Mouse (Mus musculus) frontal cortex, postnatal 36 days (tissue): ENCODE data around the gene 4930452B06Rik.
"Not testable (repeated sequence)": the region's sequence is repeated elsewhere in the genome, so short reads cannot be mapped to it uniquely, and the experiment has no call there.

Experiments used
- DNase-seq, 2 experiments: peaks; one replicate each; pipeline ENCODE4 v3.0.0; 2022; ENCODE audit warnings: low spot score in 2 of 2

The 4930452B06Rik gene

DNA sequence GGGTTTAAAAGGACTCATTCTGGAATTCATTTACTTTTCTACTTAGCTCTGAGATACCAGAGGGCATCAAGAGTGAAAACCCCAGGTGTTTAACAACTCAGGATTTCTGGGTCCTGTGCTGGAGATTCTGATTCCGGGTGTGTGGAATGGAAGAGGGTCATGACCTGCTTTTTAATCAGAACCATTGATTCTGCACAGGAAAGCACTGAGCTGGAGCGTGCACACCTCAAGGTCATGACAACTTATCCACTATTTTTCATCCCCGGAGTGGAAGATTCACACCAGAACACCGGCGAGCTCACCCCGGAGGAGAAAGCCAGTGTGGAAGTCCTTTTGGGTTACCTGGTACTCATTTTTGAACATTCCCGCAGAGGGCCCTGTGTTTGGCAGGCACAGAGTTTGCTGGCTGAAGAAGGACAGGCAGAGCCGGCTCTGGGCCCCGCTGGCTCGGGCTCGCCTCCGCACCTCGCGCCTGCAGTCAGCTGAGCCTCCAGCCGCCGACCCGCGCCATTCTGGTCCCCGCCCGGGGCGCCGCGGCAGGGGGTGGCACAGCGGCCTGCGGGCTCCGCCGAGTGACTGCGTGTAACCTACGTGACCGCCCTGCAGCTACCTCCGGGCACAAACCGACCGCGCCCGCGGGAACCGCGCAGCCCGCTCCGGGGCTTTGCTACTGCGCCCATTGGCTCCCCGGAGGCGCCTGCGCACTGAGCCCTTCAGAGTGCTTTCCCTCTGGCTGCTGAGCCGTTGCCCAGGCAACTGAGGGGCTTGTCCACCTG, at the start of gene 4930452B06Rik:
Gene 4930452B06Rik (minus strand): TSS at position 605 of the 776 bp plus-strand sequence.
- peak; percentile 84 to 87 for DNase-seq

GRCm38 (mm10) chr14:8712674-8713073, 46.6 kb upstream of the 4930452B06Rik start:
- DNase-seq: no peak

- DNase-seq: no peak
These were observed 23.4 kb upstream of the 4930452B06Rik start for GRCm38 (mm10) chr14:8689451-8689850.

DNA sequence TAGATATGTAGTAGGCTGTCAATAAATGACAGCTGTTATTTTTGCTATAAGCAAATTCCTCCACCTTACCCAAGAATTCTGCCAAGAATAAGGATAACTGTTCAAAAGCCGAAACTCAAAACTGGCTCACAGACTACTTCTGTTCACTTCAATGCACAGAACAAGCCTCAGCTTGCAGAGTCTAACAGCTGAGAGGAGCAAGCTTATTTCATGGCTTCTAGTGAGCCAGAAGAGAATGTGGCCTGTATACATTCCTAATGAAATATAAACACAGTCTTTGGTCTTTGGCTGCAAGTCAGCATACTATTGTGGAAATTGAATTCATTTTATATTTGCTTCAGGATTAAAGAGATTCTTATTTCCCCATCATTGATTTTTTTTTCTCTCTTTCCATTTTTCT, 22.4 kb upstream of the 4930452B06Rik start:
- no peak for DNase-seq

DNA sequence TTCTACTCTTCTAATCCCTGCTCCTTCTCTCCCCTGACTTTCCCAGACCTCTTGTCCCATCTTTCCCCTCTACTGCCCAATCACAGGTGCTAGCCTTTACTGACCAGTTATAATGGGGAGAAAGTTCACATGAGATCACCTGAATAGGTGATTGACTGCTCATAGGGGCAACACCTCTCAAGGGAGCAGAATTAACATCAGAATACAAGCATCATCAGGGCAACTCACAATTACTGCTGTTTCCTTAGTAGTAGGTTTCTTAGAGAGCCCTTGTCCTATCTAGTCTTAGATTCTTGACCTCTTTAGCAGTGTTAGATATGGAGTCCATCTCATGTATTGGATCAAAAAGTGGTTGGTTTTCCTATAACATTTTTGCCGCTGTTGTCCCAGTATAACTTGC, 20.1 kb upstream of the 4930452B06Rik start:
- DNase-seq: no peak

DNA sequence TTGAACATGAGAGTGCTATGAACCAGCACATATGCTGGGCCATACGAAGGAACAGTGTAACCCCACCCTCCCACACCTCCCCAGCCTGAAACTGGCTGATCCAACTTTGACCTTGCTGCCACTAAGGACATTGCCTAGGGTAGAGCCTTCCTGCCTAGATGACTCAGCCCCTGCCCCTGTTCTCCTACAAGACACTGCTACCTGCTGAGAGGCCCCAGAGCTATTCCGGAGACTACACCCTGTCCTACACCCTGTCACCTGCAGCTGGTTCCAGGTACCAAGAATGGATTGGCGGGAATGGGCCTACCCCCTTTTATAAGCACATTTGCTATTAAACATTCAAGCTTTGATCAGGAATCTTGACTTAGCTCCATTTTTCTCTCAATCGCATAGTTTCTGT, 13.9 kb upstream of the 4930452B06Rik start:
- no peak for DNase-seq

DNA sequence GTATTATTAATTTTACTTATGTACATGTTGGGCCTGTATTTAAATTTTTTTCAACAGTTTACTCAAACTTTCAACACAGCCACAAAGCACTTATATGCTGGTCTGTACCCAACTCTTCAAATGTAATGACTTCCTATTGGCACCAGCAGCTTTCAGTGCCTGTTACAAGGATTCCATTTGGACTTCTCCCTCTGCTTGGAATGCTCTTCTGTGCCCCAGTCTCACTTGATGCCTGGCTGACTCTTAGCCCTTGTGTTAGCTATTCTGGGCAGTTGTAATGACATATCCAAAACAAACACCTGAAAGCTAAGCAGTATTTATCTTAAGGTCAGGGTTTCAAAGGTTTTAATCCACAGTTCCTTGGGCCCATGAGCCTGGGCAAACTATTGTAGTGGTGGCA, 5.7 kb downstream of the 4930452B06Rik start:
- no peak for DNase-seq

DNA sequence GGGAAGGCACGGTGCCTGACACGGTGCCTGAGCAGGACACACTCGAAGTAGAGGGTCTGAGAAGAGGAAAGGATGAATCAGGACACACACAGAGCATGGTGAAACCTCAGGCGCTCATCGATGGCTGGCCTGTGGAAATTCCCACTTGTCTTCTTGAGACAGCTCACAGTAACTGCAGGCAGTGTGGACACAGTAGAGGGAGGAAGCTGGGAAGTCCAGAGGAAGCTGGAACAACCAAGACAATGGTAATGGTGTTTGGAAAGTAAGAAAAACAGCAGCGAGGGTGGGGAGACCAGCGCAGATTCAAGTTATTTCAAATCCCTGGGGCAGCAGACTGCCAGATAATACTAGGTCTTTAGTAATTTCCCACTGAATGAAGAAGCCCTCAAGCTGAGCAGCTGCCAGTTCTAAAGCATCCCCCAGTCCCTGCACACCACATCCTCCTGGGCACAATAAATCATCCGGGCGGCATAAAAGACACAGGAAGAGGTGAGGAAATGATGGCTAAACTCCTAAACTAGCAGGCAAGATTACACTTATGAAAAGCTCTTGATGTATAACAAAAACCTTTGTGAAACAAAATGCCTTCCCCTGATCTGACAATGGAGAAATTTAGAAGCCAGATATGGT, 24.3 kb downstream of the 4930452B06Rik start:
- DNase-seq: no peak

DNA sequence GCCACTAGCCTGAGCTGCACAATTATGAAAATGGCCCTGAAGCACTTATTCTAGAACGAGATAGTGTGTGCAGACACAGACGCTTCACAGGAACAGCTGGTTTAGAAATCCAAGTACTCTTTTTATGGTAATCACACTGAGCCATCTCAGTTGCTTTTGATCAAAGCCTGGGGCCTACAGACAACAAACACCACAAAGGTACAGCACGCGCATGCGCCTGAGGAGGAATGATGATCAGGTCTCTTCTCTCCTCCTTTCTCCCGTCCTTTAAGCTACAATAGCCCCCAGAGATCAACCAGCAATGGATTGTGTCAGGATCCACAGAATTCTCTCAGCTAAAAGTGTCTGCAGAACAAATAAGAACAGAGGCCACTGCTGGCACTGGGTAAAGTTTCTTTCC, 33.8 kb downstream of the 4930452B06Rik start:
- no peak for DNase-seq

DNA sequence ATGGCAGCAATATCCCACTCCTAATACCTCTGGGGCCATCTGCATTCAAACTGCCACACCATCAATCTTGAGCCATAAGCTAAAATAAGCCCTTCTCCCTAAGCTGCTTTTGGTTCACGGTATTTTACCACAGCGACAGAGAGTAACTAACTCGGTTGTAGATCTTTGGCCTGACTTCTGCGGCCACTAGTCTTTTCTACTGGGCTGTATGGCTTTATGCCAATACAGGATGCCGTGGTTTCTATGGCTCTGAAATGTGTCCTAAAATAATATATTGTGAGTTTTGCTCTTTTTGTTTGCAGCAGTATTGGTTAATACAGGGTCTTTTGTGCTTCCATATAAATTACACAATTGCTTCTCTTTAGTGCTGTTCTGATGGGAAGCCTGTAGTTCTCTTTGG, 37.6 kb downstream of the 4930452B06Rik start:
- no peak for DNase-seq

DNA sequence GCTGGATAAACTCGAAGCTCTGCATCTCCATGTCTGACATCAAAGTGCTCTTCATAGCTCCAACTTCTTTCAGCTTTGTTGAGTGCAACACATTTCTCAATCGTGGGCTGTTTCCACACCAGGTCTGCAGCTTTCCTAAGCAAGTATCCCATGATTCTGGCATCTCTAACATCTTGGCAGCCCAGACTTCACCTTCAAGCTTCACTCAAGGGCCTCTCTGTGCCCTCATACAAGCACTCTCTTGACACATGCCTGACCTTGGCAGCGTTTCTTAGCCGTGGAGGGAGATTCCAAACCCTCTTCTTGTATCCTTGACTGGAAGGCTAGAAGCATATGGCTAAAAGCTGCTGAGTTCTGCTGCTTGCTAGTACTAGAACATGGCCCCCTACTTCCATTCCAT, 38.6 kb downstream of the 4930452B06Rik start:
- no peak for DNase-seq

DNA sequence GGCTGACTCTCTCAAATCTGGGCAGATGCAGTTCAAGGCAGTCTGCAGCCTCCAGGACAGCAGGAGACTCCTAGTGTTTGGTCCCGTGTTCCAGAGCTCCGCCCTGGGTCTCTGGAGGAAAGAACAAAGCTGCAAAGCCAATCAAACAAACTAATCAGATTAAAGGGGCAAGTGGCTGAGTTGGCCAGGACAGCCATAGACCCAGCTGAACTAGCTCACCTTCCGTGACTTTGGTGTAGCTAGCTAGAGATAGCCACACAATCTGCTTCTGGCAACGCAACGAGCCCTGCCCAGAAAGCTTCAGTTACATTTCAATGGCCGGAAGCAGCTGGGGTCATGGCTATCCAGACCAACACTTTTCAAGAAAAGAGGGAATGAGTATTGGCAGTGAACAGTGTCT, 44.9 kb downstream of the 4930452B06Rik start:
- no peak for DNase-seq

GRCm38 (mm10) chr14:8620580-8620979, 45.5 kb downstream of the 4930452B06Rik start:
- no peak for DNase-seq

- DNase-seq: peak in 1 of 2 experiments; percentile 4
These were observed 50.4 kb downstream of the 4930452B06Rik start for GRCm38 (mm10) chr14:8615636-8616035.

DNA sequence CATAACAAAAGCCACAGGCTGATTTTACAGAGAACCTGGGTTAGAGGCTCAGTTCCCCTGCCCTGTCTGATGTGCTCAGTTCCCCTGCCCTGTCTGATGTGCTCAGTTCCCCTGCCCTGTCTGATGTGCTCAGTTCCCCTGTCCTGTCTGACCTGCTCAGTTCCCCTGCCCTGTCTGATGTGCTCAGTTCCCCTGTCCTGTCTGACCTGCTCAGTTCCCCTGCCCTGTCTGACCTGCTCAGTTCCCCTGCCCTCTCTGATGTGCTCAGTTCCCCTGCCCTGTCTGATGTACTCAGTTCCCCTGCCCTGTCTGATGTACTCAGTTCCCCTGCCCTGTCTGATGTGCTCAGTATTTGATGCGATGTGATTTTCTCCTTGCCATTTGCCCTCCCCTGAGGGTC, 51.6 kb downstream of the 4930452B06Rik start:
- not testable (repeated sequence) for DNase-seq

GRCm38 (mm10) chr14:8612080-8612479, 54.0 kb downstream of the 4930452B06Rik start:
- DNase-seq: no peak

DNA sequence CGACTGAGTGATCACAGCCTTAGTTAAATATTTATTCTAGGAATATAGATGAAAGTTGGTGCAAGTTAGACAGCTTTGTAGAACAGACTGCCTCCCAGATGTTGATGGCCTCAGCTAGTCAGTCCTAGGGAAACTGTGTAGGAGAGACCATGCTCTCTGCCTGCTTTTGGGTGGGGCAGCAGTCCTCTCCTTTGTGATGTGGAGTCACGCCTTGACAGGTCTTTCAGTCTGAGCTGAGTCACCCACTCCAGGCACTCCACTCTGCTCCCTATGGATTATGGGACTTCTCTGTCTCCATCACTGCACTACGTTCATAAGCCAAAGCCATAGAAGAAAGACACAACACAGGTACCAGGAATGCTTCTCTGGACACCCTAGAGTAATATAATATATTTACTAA, 55.9 kb downstream of the 4930452B06Rik start:
- no peak for DNase-seq

DNA sequence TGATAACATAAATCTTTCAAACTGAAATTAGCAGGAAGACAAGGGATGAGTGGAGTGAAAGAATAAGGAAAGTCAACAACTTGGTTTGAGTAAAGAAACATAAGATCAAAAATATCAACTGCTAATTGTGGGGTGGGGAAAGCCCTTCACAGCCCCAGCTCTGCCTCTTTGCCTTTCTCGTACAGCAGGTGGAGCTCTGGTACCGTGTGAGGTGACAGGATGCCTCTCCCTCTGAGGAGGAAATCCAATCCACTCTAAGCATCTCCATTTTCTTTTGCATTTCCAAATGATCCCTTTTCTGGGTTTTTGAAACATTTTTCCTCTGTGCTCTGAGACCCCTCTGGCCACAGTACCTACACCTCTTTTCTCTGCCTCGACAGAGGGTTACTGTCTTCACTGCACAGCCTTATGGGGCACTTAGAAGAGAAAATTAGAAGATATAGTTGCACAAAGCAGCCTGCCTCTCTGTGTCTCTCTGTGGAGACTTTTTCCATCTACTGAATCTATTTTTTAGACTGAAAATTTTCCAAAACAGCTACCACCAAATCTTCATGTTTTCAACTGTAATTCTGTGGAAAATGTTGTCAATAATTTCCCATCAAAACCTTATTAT, 57.4 kb downstream of the 4930452B06Rik start:
- peak; percentile 63 to 70 for DNase-seq

- DNase-seq: no peak
These were observed 61.1 kb downstream of the 4930452B06Rik start for GRCm38 (mm10) chr14:8604898-8605297.

DNA sequence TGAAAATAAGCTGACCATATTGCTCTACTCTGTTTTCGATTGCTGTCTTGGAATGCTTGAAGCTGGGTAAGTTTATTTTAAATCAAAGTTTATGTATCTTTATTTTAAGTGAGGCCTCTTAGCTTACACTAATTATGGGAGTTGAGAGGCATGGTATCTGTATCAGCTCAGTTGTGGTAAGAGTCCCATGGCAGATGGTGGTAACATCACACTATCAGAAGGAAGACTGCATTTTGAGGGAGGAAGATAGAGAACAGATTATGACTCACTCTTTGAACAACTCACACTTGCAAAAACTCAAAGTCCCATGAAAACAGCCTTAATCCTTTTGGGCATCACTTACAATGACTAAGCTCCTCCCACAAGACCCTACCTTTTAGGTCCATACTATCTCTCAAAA, 81.0 kb downstream of the 4930452B06Rik start:
- DNase-seq: no peak

GRCm38 (mm10) chr14:8551006-8551405, 115.0 kb downstream of the 4930452B06Rik start:
- DNase-seq: not testable (repeated sequence)

DNA sequence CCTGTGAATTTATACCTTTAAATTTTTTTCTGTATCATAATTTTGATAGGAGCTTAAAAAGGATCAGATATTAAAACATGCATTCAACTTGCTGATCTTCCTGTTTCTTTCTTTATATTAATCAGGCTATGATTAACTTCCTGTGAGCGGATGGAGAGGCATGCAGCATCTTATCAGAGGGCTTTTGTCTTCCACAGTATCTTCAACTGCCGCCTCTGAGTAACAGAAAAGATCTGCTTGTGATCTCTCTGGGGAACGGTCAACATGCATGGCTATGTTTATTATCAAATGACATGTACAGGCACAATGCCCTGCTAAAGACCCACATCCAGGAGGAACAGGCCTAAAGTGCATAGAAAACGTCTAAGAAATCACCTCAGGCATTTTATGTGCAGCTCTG, 116.9 kb downstream of the 4930452B06Rik start:
- no peak for DNase-seq

DNA sequence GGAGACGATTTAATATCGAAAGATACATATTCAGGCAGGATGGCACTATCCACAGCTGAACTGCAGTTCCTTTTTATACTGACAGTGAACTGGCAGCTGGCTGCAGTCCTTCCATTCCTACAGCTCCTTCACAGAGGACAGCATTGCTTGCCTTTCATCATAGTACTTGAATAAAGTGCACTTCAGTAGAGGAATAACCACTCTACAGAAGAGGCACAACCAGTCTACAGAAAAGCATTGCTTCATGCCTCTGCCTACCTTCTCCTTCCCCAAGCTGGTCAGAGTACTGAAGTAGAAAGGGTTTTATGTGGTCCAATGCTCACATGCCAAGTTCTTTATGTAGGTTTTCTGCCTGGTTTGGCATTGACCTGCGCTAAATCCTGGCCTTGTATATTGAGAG, 130.0 kb downstream of the 4930452B06Rik start:
- no peak for DNase-seq
